Mouse (Mus musculus) myocyte (in vitro differentiated cells): ENCODE results near the gene Srgap3. TPM values are rescaled to one million over a fixed set of nuclear protein-coding genes. Genes with fewer than 3 reads are reported as not detected.

ENCODE experiments used
- H3K27me3 ChIP-seq: one replicate; pipeline ENCODE4 v1.6.1; 2011; ENCODE audit not compliant: control insufficient read depth, insufficient read depth, insufficient read length
- H3K36me3 ChIP-seq: one replicate; pipeline ENCODE4 v1.6.1; 2011; ENCODE audit not compliant: control insufficient read depth, insufficient read depth
- H3K4me2 ChIP-seq: one replicate; pipeline ENCODE4 v1.6.1; 2011; ENCODE audit warnings: low read depth, control low read depth
- H3K4me3 ChIP-seq: one replicate; pipeline ENCODE4 v1.5.1; 2011; ENCODE audit warnings: mild to moderate bottlenecking, control low read depth, moderate library complexity
- H3K79me2 ChIP-seq: one replicate; pipeline ENCODE4 v1.6.1; 2011; ENCODE audit not compliant: control insufficient read depth, insufficient read depth
- H3ac ChIP-seq: one replicate; pipeline ENCODE4 v1.6.1; 2011; ENCODE audit not compliant: control insufficient read depth, insufficient read length
- CEBPB ChIP-seq: IDR thresholded peaks from 2 replicates; pipeline ENCODE4 v1.6.1; 2011; ENCODE audit warnings: mild to moderate bottlenecking, moderate library complexity; ENCODE audit not compliant: poor library complexity, insufficient read depth, severe bottlenecking
- E2F4 ChIP-seq: IDR thresholded peaks from one replicate; pipeline ENCODE4 v1.6.1; 2011; ENCODE audit warnings: mild to moderate bottlenecking, control low read depth, moderate library complexity; ENCODE audit not compliant: insufficient read depth
- MAX ChIP-seq: IDR thresholded peaks from one replicate; pipeline ENCODE4 v1.6.1; 2011; ENCODE audit warnings: low read depth, mild to moderate bottlenecking, control low read depth
- MYOD1 ChIP-seq, 3 experiments: IDR thresholded peaks; one replicate each; pipeline ENCODE4 v1.6.1; 2011; ENCODE audit warnings: control low read depth in 2 of 3, low read depth in 2 of 3, mild to moderate bottlenecking in 2 of 3, moderate library complexity in 1 of 3; ENCODE audit not compliant: insufficient read length in 2 of 3, control insufficient read depth in 1 of 3
- MYOG ChIP-seq, 3 experiments: IDR thresholded peaks; one replicate each; pipeline ENCODE4 v1.6.1; 2011; ENCODE audit warnings: control low read depth in 2 of 3, low read depth in 2 of 3, mild to moderate bottlenecking in 2 of 3; ENCODE audit not compliant: insufficient read length in 2 of 3, control insufficient read depth in 1 of 3, insufficient read depth in 1 of 3
- POLR2A ChIP-seq: IDR thresholded peaks from one replicate; pipeline ENCODE4 v1.6.1; 2011; ENCODE audit warnings: low read depth, mild to moderate bottlenecking, control low read depth, moderate library complexity; ENCODE audit not compliant: insufficient read length
- POLR2AphosphoS2 ChIP-seq: IDR thresholded peaks from one replicate; pipeline ENCODE4 v1.6.1; 2011; ENCODE audit warnings: low read depth, control low read depth; ENCODE audit not compliant: insufficient read length
- REST ChIP-seq: IDR thresholded peaks from one replicate; pipeline ENCODE4 v1.6.1; 2011; ENCODE audit warnings: mild to moderate bottlenecking, control low read depth, moderate library complexity; ENCODE audit not compliant: insufficient read depth, insufficient read length
- SRF ChIP-seq: IDR thresholded peaks from one replicate; pipeline ENCODE4 v1.6.1; 2011; ENCODE audit warnings: low read depth; ENCODE audit not compliant: control insufficient read depth, insufficient read length
- TCF12 ChIP-seq: IDR thresholded peaks from one replicate; pipeline ENCODE4 v1.6.1; 2011; ENCODE audit warnings: mild to moderate bottlenecking, control low read depth; ENCODE audit not compliant: poor library complexity, insufficient read depth, severe bottlenecking
- TCF3 ChIP-seq: IDR thresholded peaks from one replicate; pipeline ENCODE4 v1.6.1; 2011; ENCODE audit warnings: low read depth, control low read depth; ENCODE audit not compliant: insufficient read length
- USF1 ChIP-seq: IDR thresholded peaks from one replicate; pipeline ENCODE4 v1.6.1; 2011; ENCODE audit warnings: low read depth, mild to moderate bottlenecking, control low read depth, moderate library complexity
- polyA plus RNA-seq: library from polyadenylated mRNA; unstranded; fragments of >200 nt; fragmentation: generic; extraction: Trizol; gene quantifications from one replicate; pipeline ENCODE4 v1.2.1, GENCODE M21; 2012; ENCODE audit warnings: missing spikeins

Srgap3 gene
- 6.9 TPM for polyA plus RNA-seq

- H3K4me3 ChIP-seq: peak within 1 kb of the TSS; percentile 76
- no peaks in the 10 kb centered on the region for H3K36me3 ChIP-seq
- H3ac ChIP-seq: peak within 1 kb of the TSS; percentile 7
- peaks cover 30% of the 10 kb centered on the region for H3K79me2 ChIP-seq
- H3K4me2 ChIP-seq: peak within 1 kb of the TSS; percentile 75
- TF ChIP-seq USF1 (no peak), TCF12 (no peak), TCF3 (no peak), POLR2AphosphoS2 (peak; percentile 38), CEBPB (no peak), E2F4 (no peak), REST (no peak), MYOG (IDR thresholded peaks at IDR 0.05; ENCODE audit: control insufficient read depth in 1 of 3, insufficient read depth in 1 of 3, insufficient read length in 2 of 3, low read depth in 2 of 3) (peak in 1 of 3 experiments; percentile 24)
- no peaks in the 10 kb centered on the region for H3K27me3 ChIP-seq
These were observed at the start of gene Srgap3 for GRCm38 (mm10) chr6:112946895-112947436. Srgap3 (minus strand) TSS chr6:112947266.

- Histone ChIP-seq H3K4me2 (no peak overlapping the region), H3ac (no peak overlapping the region), H3K4me3 (no peak overlapping the region), H3K79me2 (no peaks in the 10 kb centered on the region), H3K27me3 (no peaks in the 10 kb centered on the region), H3K36me3 (no peaks in the 10 kb centered on the region)
- no peak for TF ChIP-seq USF1
- TF ChIP-seq TCF12: no peak
- TF ChIP-seq MYOG (IDR thresholded peaks at IDR 0.05; ENCODE audit: control insufficient read depth in 1 of 3, insufficient read depth in 1 of 3, insufficient read length in 2 of 3, low read depth in 2 of 3): no peak
- no peak for TF ChIP-seq MYOD1 (IDR thresholded peaks at IDR 0.05; ENCODE audit: control insufficient read depth in 1 of 3, insufficient read length in 2 of 3, low read depth in 2 of 3)
- TF ChIP-seq SRF: no peak
- no peak for TF ChIP-seq POLR2A
- TF ChIP-seq POLR2AphosphoS2: no peak
- no peak for TF ChIP-seq E2F4
- no peak for TF ChIP-seq TCF3
- no peak for TF ChIP-seq REST
- TF ChIP-seq MAX: no peak
- no peak for TF ChIP-seq CEBPB
These were observed 48.6 kb upstream of the Srgap3 start for GRCm38 (mm10) chr6:112995708-112996107.

DNA sequence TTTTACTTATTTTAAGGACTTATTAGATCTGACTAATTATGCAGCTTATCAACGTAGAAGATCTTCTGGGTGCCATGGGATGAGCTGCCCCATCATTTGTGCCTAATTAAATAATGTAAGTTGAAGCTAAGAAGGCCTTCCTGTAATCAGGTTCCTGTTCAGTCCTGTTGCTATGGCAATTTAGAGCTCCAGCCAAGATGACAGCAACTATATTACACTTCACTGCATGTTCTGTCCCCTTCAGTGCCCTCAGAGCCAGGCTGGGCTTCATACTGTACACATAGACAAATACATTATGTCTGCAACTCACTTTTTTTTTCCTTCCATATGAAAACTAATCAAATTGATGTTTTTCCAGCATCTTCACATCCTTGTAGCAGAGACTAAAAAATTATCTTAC, 43.1 kb upstream of the Srgap3 start:
- Histone ChIP-seq H3ac (no peak overlapping the region), H3K27me3 (no peaks in the 10 kb centered on the region), H3K79me2 (no peaks in the 10 kb centered on the region), H3K36me3 (no peaks in the 10 kb centered on the region), H3K4me2 (no peak overlapping the region), H3K4me3 (no peak overlapping the region)
- no peak for TF ChIP-seq MYOG (IDR thresholded peaks at IDR 0.05; ENCODE audit: control insufficient read depth in 1 of 3, insufficient read depth in 1 of 3, insufficient read length in 2 of 3, low read depth in 2 of 3)
- TF ChIP-seq TCF12: no peak
- TF ChIP-seq REST: no peak
- TF ChIP-seq POLR2A: no peak
- no peak for TF ChIP-seq USF1
- no peak for TF ChIP-seq POLR2AphosphoS2
- TF ChIP-seq MAX: no peak
- TF ChIP-seq SRF: no peak
- no peak for TF ChIP-seq TCF3

DNA sequence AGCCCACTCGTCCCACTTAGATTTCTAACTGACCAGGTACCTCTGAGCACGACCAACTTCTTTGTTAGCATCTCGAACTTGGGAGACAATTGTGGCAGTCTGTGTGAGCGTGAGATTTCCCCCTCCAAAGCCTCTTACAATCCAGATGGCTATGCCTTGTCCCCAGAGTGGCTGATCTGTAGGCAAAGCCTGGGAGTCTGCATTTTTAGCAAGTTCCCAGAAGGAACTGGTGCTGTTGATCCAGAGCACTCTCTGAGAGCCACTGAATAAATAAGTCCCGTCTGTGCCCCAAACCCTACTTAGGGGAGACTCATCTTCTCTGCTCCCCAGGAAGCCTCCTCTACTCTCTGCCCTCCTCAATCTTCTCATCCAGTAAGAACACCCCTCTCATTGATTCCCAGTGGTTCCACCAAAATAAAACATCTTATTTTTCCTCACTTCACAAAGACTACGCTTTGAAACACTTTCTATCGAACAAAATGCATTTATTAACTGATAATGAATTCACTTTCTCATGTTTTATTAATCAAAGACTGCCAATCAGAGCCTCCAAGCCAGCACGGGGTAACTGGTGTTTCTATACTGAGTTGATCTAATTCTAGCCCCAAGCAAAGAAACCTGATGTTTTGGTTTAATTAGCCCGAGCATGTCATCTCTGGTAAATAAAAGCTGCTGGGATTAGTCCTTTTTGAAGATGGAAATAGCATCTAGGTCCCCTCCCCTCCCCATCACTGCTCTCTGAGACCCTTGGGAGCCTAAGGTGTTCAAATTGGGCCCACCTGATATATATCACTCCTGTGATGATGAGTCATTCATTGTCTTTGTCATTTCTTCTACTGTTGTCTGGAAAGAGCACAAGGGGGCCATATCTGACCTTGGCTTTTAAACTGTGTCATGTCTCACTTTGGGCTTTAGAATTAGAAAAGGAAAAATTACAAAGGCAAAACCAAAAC, 38.6 kb upstream of the Srgap3 start:
- H3K27me3 ChIP-seq: no peaks in the 10 kb centered on the region

More for the DNA sequence above, 38.6 kb upstream of the Srgap3 start:
- no peak overlapping the region for H3K4me3 ChIP-seq
- H3K4me2 ChIP-seq: no peak overlapping the region
- H3K79me2 ChIP-seq: no peaks in the 10 kb centered on the region
- no peak overlapping the region for H3ac ChIP-seq
- no peaks in the 10 kb centered on the region for H3K36me3 ChIP-seq
- TF ChIP-seq TCF12 (no peak), TCF3 (no peak), USF1 (no peak), POLR2AphosphoS2 (no peak), E2F4 (no peak), CEBPB (no peak), MYOG (IDR thresholded peaks at IDR 0.05; ENCODE audit: control insufficient read depth in 1 of 3, insufficient read depth in 1 of 3, insufficient read length in 2 of 3, low read depth in 2 of 3) (no peak), REST (no peak), MAX (no peak), POLR2A (no peak), SRF (no peak)
